Comparison of ENCODE assay signal across 17 mouse cellular contexts in the genomic region with DNA sequence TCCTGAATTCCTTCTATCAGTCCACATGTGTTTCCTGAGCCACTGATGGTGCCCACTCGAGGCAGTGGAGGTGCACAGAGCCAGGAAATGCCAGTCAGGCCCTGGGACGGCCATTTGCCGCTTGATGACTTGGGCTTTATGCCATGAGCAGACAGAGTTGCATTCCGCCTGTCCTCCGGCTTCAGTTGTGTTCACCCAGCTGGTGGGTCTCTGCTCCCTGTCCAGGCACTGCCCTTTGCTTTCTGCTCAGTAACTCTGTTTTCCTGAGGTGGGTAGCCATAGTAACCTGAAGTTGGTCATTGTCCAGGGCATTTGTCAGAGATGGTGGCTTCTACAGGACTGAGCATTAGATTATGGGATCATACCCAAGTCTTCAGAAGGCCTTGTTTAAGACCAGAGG. TPM values are rescaled to one million over a fixed set of nuclear protein-coding genes. Genes with fewer than 3 reads are reported as not detected.
DNase-seq lines count a peak whose midpoint lies in the region; ATAC-seq and TF ChIP-seq lines count a peak whose summit lies in the region.
"Had no signal": no experiment of that assay in that cellular context is flagged by ENCODE, and none has a peak within 500 bp of the region (broad histone marks: within the 10 kb centered on the region; RNA-seq: fewer than 3 reads in every experiment).

No protein-coding gene starts in this region.

- no peak for DNase-seq in hindbrain, embryonic 10.5 days (ENCODE audit: low spot score)
- peak; percentile 21 for DNase-seq in kidney, postnatal 14 days
- no peak for DNase-seq in kidney, adult 9 months
- DNase-seq in lung, postnatal 10 days: peak; percentile 18
- DNase-seq in lung, postnatal 0 days (ENCODE audit: low spot score): no peak
- DNase-seq: adrenal gland, adult 8-10 months; adrenal gland, postnatal 36 days; cerebellum, adult 2 months; cerebellum, postnatal 14 days; gastrocnemius, postnatal 36 days; heart, adult 18-20 months; heart, postnatal 36 days had no signal

- no peak for ATAC-seq in hindbrain, embryonic 15.5 days (ENCODE audit: low FRiP score, low read depth)
- no peak for ATAC-seq in lung, postnatal 0 days
- ATAC-seq: forebrain, embryonic 15.5 days had no signal

- H3K4me3 ChIP-seq in hindbrain, embryonic 15.5 days: no peak overlapping the region
- H3K4me3 ChIP-seq in hindbrain, embryonic 10.5 days: no peak overlapping the region
- H3K4me3 ChIP-seq in lung, postnatal 0 days (ENCODE audit: low read depth, low read length): no peak overlapping the region
- H3K4me3 ChIP-seq: embryonic facial prominence, embryonic 12.5 days; forebrain, embryonic 15.5 days; heart, embryonic 12.5 days had no signal

- no peak for TF ChIP-seq CTCF in lung, postnatal 0 days (IDR thresholded peaks at IDR 0.05)

- 0 out of 2 replicates have a peak overlapping the region, but pooled peaks have one; percentile 25 for H3K27ac ChIP-seq in hindbrain, embryonic 15.5 days (replicated peaks)
- H3K27ac ChIP-seq in hindbrain, embryonic 10.5 days: no peak overlapping the region
- no peak overlapping the region for H3K27ac ChIP-seq in lung, postnatal 0 days (ENCODE audit: low read length)
- H3K27ac ChIP-seq: embryonic facial prominence, embryonic 12.5 days; forebrain, embryonic 15.5 days; hindbrain, embryonic 14.5 days had no signal

- TF ChIP-seq EP300 in lung, postnatal 0 days (IDR thresholded peaks at IDR 0.05): no peak

- no peaks in the 10 kb centered on the region for H3K9me3 ChIP-seq in hindbrain, embryonic 15.5 days
- H3K9me3 ChIP-seq in hindbrain, embryonic 10.5 days: no peaks in the 10 kb centered on the region
- no peaks in the 10 kb centered on the region for H3K9me3 ChIP-seq in lung, postnatal 0 days (ENCODE audit: low read length)
- H3K9me3 ChIP-seq: embryonic facial prominence, embryonic 12.5 days; forebrain, embryonic 15.5 days; heart, embryonic 12.5 days had no signal

- no peak overlapping the region for H3K9ac ChIP-seq in hindbrain, embryonic 15.5 days
- H3K9ac ChIP-seq in lung, postnatal 0 days (replicated peaks; ENCODE audit: low read depth): no peak overlapping the region
- H3K9ac ChIP-seq: embryonic facial prominence, embryonic 12.5 days; forebrain, embryonic 15.5 days; heart, embryonic 12.5 days; hindbrain, embryonic 14.5 days had no signal

- no peak overlapping the region for H3K4me2 ChIP-seq in hindbrain, embryonic 15.5 days
- no peak overlapping the region for H3K4me2 ChIP-seq in lung, postnatal 0 days (replicated peaks; ENCODE audit: low read depth, low read length)
- H3K4me2 ChIP-seq: embryonic facial prominence, embryonic 12.5 days; forebrain, embryonic 15.5 days; heart, embryonic 12.5 days; hindbrain, embryonic 14.5 days had no signal

- no peaks in the 10 kb centered on the region for H3K4me1 ChIP-seq in hindbrain, embryonic 15.5 days (replicated peaks)
- no peaks in the 10 kb centered on the region for H3K4me1 ChIP-seq in hindbrain, embryonic 10.5 days (replicated peaks)
- no peaks in the 10 kb centered on the region for H3K4me1 ChIP-seq in lung, postnatal 0 days (ENCODE audit: insufficient read depth, low read depth, low read length)
- H3K4me1 ChIP-seq: embryonic facial prominence, embryonic 12.5 days; heart, embryonic 12.5 days had no signal

- no peaks in the 10 kb centered on the region for H3K27me3 ChIP-seq in hindbrain, embryonic 15.5 days
- H3K27me3 ChIP-seq in hindbrain, embryonic 10.5 days (ENCODE audit: insufficient read depth, poor library complexity, severe bottlenecking): no peaks in the 10 kb centered on the region
- no peaks in the 10 kb centered on the region for H3K27me3 ChIP-seq in lung, postnatal 0 days (replicated peaks; ENCODE audit: insufficient read depth, low read length)
- H3K27me3 ChIP-seq: embryonic facial prominence, embryonic 12.5 days; forebrain, embryonic 15.5 days; heart, embryonic 12.5 days had no signal

- peaks cover 45% of the 10 kb centered on the region for H3K36me3 ChIP-seq in hindbrain, embryonic 15.5 days
- H3K36me3 ChIP-seq in hindbrain, embryonic 10.5 days: peaks cover 86% of the 10 kb centered on the region
- H3K36me3 ChIP-seq in lung, postnatal 0 days (ENCODE audit: insufficient read depth, low read length): peaks cover 37% of the 10 kb centered on the region; the same call in 1 of the 2 replicates

- WGBS in hindbrain, embryonic 15.5 days: 68% methylated on average over 5 of the region's 5 CpGs
- 95% methylated on average over 5 of the region's 5 CpGs for WGBS in hindbrain, embryonic 10.5 days
- 73% methylated on average over 5 of the region's 5 CpGs for WGBS in lung, postnatal 0 days

RNA-seq across cellular contexts. Expression of a gene that starts 37.4 kb away (rescaled TPM):
- polyA plus RNA-seq in hindbrain, embryonic 15.5 days (2015; fragmentation: Nextera tagmentation; extraction: Ambion mirVana): 24.6 and 25.4 TPM in 2 replicates
- 8.0 and 8.7 TPM in 2 replicates for polyA plus RNA-seq in hindbrain, embryonic 10.5 days (2016; fragmentation: Nextera tagmentation; extraction: Ambion mirVana)
- 3.0 and 3.2 TPM in 2 replicates for polyA plus RNA-seq in lung, postnatal 0 days (2015; fragmentation: Nextera tagmentation; extraction: Ambion mirVana)

RNA-seq across cellular contexts. Expression of a gene that starts 48.0 kb away (rescaled TPM):
- 9.1 and 10.0 TPM in 2 replicates for polyA plus RNA-seq in hindbrain, embryonic 15.5 days (2015; fragmentation: Nextera tagmentation; extraction: Ambion mirVana)
- 13.5 and 15.6 TPM in 2 replicates for polyA plus RNA-seq in hindbrain, embryonic 10.5 days (2016; fragmentation: Nextera tagmentation; extraction: Ambion mirVana)
- 6.0 and 6.9 TPM in 2 replicates for polyA plus RNA-seq in lung, postnatal 0 days (2015; fragmentation: Nextera tagmentation; extraction: Ambion mirVana)

RNA-seq across cellular contexts. Expression of a gene that starts 55.5 kb away (rescaled TPM):
- polyA plus RNA-seq in hindbrain, embryonic 15.5 days (2015; fragmentation: Nextera tagmentation; extraction: Ambion mirVana): 42.6 and 43.1 TPM in 2 replicates
- 59.1 and 62.2 TPM in 2 replicates for polyA plus RNA-seq in hindbrain, embryonic 10.5 days (2016; fragmentation: Nextera tagmentation; extraction: Ambion mirVana)
- 41.6 and 47.0 TPM in 2 replicates for polyA plus RNA-seq in lung, postnatal 0 days (2015; fragmentation: Nextera tagmentation; extraction: Ambion mirVana)

Comparison
In these comparisons a context has a peak if more than half of its experiments do, and no peak if none do; other contexts are left out.
1. DNase-seq: peak in kidney, postnatal 14 days (single experiment) and lung, postnatal 10 days (single experiment); none in hindbrain, embryonic 10.5 days (single experiment), kidney, adult 9 months (single experiment) and lung, postnatal 0 days (single experiment).